Mouse (Mus musculus) embryonic facial prominence, embryonic 13.5 days (tissue): ENCODE measurements around the gene I0C0044D17Rik. TPM values are rescaled to one million over a fixed set of nuclear protein-coding genes. Genes with fewer than 3 reads are reported as not detected.

Source experiments
- ATAC-seq: fragments of 200-750 bp; cut with Nextera tagmentation; 2 replicates; pipeline ENCODE4 v1.8.0; 2017; ENCODE audit warnings: low read depth; ENCODE audit not compliant: insufficient number of reproducible peaks, insufficient read depth, low FRiP score, low TSS enrichment
- H3K27ac ChIP-seq: fragments of 300-500 bp; sonication (generic); 2 replicates; pipeline ENCODE4 v1.5.1; 2015; ENCODE audit warnings: moderate library complexity, mild to moderate bottlenecking, inconsistent platforms
- H3K27me3 ChIP-seq: fragments of 300-500 bp; sonication (generic); 2 replicates; pipeline ENCODE4 v1.6.1; 2015; ENCODE audit warnings: mild to moderate bottlenecking, inconsistent platforms
- H3K36me3 ChIP-seq: fragments of 300-500 bp; sonication (generic); 2 replicates; pipeline ENCODE4 v1.6.1; 2015; ENCODE audit warnings: mild to moderate bottlenecking, inconsistent platforms
- H3K4me1 ChIP-seq: fragments of 300-500 bp; sonication (generic); 2 replicates; pipeline ENCODE4 v1.6.1; 2015; ENCODE audit warnings: inconsistent platforms
- H3K4me2 ChIP-seq: fragments of 300-500 bp; sonication (generic); 2 replicates; pipeline ENCODE4 v1.6.1; 2015; ENCODE audit warnings: moderate library complexity, mild to moderate bottlenecking, inconsistent platforms
- H3K4me3 ChIP-seq: fragments of 300-500 bp; sonication (generic); 2 replicates; pipeline ENCODE4 v1.5.1; 2015; ENCODE audit warnings: mild to moderate bottlenecking, inconsistent platforms
- H3K9ac ChIP-seq: fragments of 300-500 bp; sonication (generic); 2 replicates; pipeline ENCODE4 v1.6.1; 2015; ENCODE audit warnings: mild to moderate bottlenecking, inconsistent platforms
- H3K9me3 ChIP-seq: fragments of 300-500 bp; sonication (generic); 2 replicates; pipeline ENCODE4 v1.6.1; 2016; ENCODE audit warnings: inconsistent platforms
- WGBS: fragments of 180-500 bp; shearing (Covaris S2); methylation state at CpG from one replicate; pipeline ENCODE4 v1.1.7; 2015; ENCODE audit warnings: mixed read lengths; 5-methylcytosine and 5-hydroxymethylcytosine counted together
- polyA plus RNA-seq: library from polyadenylated mRNA; unstranded; fragments of >200 nt; fragmentation: Nextera tagmentation; extraction: Ambion mirVana; gene quantifications from 2 replicates; pipeline ENCODE4 v1.2.1, GENCODE M21; 2015

Gene I0C0044D17Rik
- polyA plus RNA-seq, 1 experiment from 2014 or later: not detected

- H3K4me2 ChIP-seq: no peak overlapping the region
- no peak overlapping the region for H3K4me3 ChIP-seq
- H3K27me3 ChIP-seq: no peaks in the 10 kb centered on the region
- H3K27ac ChIP-seq: no peak overlapping the region
- WGBS: 84% methylated on average over 2 of the region's 2 CpGs
- H3K9me3 ChIP-seq: no peaks in the 10 kb centered on the region
- no peaks in the 10 kb centered on the region for H3K36me3 ChIP-seq
- ATAC-seq: no peak
- peaks cover 43% of the 10 kb centered on the region for H3K4me1 ChIP-seq
- no peak overlapping the region for H3K9ac ChIP-seq
Observed at GRCm38 (mm10) chr4:98795241-98795640, 28.4 kb downstream of the I0C0044D17Rik start.

- Histone ChIP-seq H3K4me1 (peaks cover 53% of the 10 kb centered on the region), H3K27ac (no peak overlapping the region), H3K4me3 (no peak overlapping the region), H3K27me3 (no peaks in the 10 kb centered on the region), H3K36me3 (no peaks in the 10 kb centered on the region), H3K4me2 (no peak overlapping the region), H3K9ac (no peak overlapping the region), H3K9me3 (no peaks in the 10 kb centered on the region)
- 92% methylated on average over 9 of the region's 9 CpGs for WGBS
- ATAC-seq: no peak
Observed at GRCm38 (mm10) chr4:98793486-98793885, 30.2 kb downstream of the I0C0044D17Rik start.

- H3K9me3 ChIP-seq: no peaks in the 10 kb centered on the region
- no peak overlapping the region for H3K4me3 ChIP-seq
- H3K36me3 ChIP-seq: no peaks in the 10 kb centered on the region
- no peak for ATAC-seq
- H3K4me1 ChIP-seq: peaks cover 44% of the 10 kb centered on the region
- H3K27me3 ChIP-seq: no peaks in the 10 kb centered on the region
- no peak overlapping the region for H3K9ac ChIP-seq
- 59% methylated on average over 1 of the region's 1 CpGs for WGBS
- H3K27ac ChIP-seq: peak overlapping the region; percentile 83
- no peak overlapping the region for H3K4me2 ChIP-seq
Observed at GRCm38 (mm10) chr4:98790721-98791120, 32.9 kb downstream of the I0C0044D17Rik start.

DNA sequence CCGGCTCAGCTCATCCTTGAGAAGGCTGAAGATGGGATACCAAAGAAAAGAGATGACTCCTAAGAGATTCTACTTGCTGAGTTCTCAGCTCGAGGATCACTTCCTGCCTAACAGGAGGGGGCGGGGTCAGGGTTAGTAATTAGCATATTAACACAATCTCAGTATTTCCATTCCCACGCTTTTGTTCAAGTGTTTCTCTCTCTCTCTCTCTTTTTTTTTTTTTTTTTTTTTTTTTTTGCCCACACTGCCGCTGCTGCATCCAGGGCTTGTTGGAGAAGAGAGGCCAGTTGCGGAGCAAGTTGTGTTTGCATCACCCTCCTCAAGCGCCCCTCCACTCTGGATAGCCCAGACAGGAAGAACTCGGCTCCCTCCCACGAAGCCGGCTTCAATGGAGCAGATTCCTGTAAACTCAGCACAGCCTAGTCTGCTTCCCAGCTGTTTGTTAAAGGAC lies 33.8 kb downstream of the I0C0044D17Rik start:
- no peaks in the 10 kb centered on the region for H3K27me3 ChIP-seq
- peak overlapping the region; percentile 12; the same call in 1 of the 2 replicates for H3K4me3 ChIP-seq
- H3K4me1 ChIP-seq: peaks cover 36% of the 10 kb centered on the region
- no peaks in the 10 kb centered on the region for H3K9me3 ChIP-seq
- peak overlapping the region; percentile 83 for H3K27ac ChIP-seq
- peaks cover 3% of the 10 kb centered on the region; the same call in 1 of the 2 replicates for H3K36me3 ChIP-seq
- 10% methylated on average over 10 of the region's 10 CpGs for WGBS
- H3K9ac ChIP-seq: peak overlapping the region; percentile 58; the same call in 1 of the 2 replicates
- peak overlapping the region; percentile 52 for H3K4me2 ChIP-seq
- peak; percentile 7; the same call in 1 of the 2 replicates for ATAC-seq

DNA sequence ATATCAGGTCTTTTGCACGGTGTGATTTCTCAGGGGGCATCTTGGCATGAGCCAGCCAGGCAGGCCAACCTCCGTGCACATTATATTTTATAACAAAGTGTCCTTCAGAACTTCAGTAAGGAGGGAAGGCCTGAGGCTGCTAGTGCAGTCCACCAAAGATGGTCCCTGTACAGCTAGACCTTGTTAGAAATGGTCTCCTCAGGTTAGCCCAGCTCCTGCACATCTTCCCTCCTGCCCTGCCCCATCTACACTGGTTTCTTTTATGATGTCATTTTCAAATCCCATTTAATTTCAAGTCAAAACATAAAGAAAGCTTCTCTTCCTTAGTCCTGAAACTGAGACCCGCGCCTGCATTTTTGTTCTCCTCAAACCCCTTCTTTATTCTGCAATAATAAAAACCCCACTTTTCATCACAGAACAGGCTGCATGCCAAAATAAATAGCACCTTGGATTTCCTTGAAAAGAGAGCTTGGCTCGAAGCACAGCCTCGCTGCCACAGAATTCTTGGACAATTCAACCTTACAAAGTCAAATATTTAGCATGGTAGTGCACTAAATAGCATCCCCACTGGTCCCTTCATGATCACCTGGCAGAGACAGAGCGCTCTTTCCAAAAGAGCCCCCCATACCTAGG lies 34.4 kb downstream of the I0C0044D17Rik start:
- Histone ChIP-seq H3K4me3 (peak overlapping the region; percentile 12; the same call in 1 of the 2 replicates), H3K27me3 (no peaks in the 10 kb centered on the region), H3K36me3 (peaks cover 9% of the 10 kb centered on the region), H3K27ac (peak overlapping the region; percentile 83), H3K9ac (peak overlapping the region; percentile 11; the same call in 1 of the 2 replicates), H3K4me1 (peaks cover 35% of the 10 kb centered on the region), H3K9me3 (no peaks in the 10 kb centered on the region), H3K4me2 (peak overlapping the region; percentile 52)
- peak; percentile 27; the same call in 1 of the 2 replicates for ATAC-seq
- WGBS: 55% methylated on average over 7 of the region's 7 CpGs

GRCm38 (mm10) chr4:98786281-98786680 lies 37.4 kb downstream of the I0C0044D17Rik start:
- ATAC-seq: no peak
- Histone ChIP-seq H3K4me1 (peaks cover 35% of the 10 kb centered on the region), H3K27ac (no peak overlapping the region), H3K36me3 (peaks cover 14% of the 10 kb centered on the region), H3K9me3 (no peaks in the 10 kb centered on the region), H3K27me3 (no peaks in the 10 kb centered on the region), H3K4me2 (no peak overlapping the region), H3K4me3 (no peak overlapping the region), H3K9ac (no peak overlapping the region)
- 53% methylated on average over 3 of the region's 3 CpGs for WGBS

- no peak overlapping the region for H3K27ac ChIP-seq
- no peak overlapping the region for H3K4me2 ChIP-seq
- no peaks in the 10 kb centered on the region for H3K9me3 ChIP-seq
- H3K9ac ChIP-seq: no peak overlapping the region
- ATAC-seq: no peak
- peaks cover 14% of the 10 kb centered on the region for H3K36me3 ChIP-seq
- H3K4me3 ChIP-seq: no peak overlapping the region
- 51% methylated on average over 8 of the region's 8 CpGs for WGBS
- H3K4me1 ChIP-seq: peaks cover 34% of the 10 kb centered on the region
- H3K27me3 ChIP-seq: no peaks in the 10 kb centered on the region
Observed at GRCm38 (mm10) chr4:98785851-98786250, 37.8 kb downstream of the I0C0044D17Rik start.

- H3K36me3 ChIP-seq: peaks cover 16% of the 10 kb centered on the region
- H3K4me2 ChIP-seq: peak overlapping the region; percentile 14
Observed at GRCm38 (mm10) chr4:98778219-98778618, 45.4 kb downstream of the I0C0044D17Rik start.

GRCm38 (mm10) chr4:98777464-98777863 lies 46.2 kb downstream of the I0C0044D17Rik start:
- H3K9me3 ChIP-seq: no peaks in the 10 kb centered on the region
- H3K4me3 ChIP-seq: no peak overlapping the region
- peak overlapping the region; percentile 55; the same call in 1 of the 2 replicates for H3K27ac ChIP-seq
- H3K27me3 ChIP-seq: no peaks in the 10 kb centered on the region
- H3K4me1 ChIP-seq: peaks cover 47% of the 10 kb centered on the region
- no peak overlapping the region for H3K4me2 ChIP-seq
- H3K9ac ChIP-seq: no peak overlapping the region
- peaks cover 23% of the 10 kb centered on the region for H3K36me3 ChIP-seq
- ATAC-seq: no peak
- 67% methylated on average over 6 of the region's 6 CpGs for WGBS

More at GRCm38 (mm10) chr4:98778219-98778618, 45.4 kb downstream of the I0C0044D17Rik start:
- ATAC-seq: no peak
- H3K9ac ChIP-seq: 0 out of 2 replicates have a peak overlapping the region, but pooled peaks have one; percentile 11
- WGBS: 14% methylated on average over 16 of the region's 16 CpGs
- H3K4me1 ChIP-seq: peaks cover 47% of the 10 kb centered on the region
- no peaks in the 10 kb centered on the region for H3K9me3 ChIP-seq
- no peak overlapping the region for H3K4me3 ChIP-seq
- H3K27ac ChIP-seq: no peak overlapping the region
- H3K27me3 ChIP-seq: no peaks in the 10 kb centered on the region

DNA sequence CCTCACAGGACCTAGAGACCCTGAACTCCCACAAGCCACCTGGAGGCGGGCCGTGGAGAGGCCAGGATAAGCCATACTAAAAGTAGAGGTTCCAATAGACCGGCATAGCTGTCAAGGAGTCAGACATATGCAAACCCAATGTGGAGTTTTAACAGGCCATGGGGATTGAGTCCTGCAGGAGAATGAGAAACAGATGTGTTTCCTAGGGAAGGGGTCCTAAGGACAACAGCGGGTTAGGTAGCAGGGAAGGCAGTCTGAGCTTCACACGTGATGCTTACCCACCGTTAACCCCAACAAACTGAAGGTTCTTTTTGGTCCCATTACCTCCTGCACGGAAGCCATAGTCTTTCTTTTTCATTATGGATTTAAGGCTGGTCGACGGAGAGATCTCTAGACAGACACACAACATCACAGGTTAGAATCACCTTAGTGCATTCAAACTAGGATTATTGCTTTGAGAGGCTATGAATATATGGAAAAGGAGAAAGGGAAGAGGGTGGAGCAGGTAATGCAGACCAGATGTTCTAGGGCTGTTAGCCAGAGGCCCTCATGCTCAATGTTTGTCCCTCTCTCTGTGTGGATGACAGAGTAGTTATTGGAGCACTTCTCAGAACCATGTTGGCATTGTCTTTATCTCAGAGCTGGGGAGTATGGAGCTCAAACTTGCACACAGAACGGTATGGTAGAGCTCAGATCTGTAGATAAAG lies 46.8 kb downstream of the I0C0044D17Rik start:
- Histone ChIP-seq H3K4me1 (peaks cover 47% of the 10 kb centered on the region), H3K27ac (peak overlapping the region; percentile 55), H3K4me2 (no peak overlapping the region), H3K9ac (no peak overlapping the region), H3K4me3 (no peak overlapping the region), H3K27me3 (no peaks in the 10 kb centered on the region), H3K36me3 (peaks cover 28% of the 10 kb centered on the region), H3K9me3 (no peaks in the 10 kb centered on the region)
- WGBS: 35% methylated on average over 10 of the region's 10 CpGs
- 0 out of 2 replicates have a peak, but pooled peaks have one; percentile 26 for ATAC-seq

DNA sequence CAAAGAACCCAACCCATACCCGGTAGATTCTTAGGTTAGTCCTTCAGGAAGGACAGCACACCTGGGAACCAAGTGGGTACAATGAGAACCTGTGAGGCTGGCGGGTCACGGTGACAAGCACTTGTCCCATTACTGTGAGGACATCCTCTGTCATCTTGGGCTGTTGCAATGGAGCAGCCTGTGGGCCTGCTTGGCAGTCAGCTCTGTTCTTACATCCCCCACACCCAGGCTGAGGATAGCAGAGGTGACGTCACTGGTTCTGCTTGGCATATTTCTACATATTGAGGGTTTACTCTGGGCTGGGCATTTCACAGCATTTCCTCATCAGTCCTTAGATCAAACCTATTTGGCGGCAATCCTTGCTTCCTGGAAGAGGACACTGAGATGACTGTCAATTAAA lies 49.9 kb downstream of the I0C0044D17Rik start:
- Histone ChIP-seq H3K4me3 (no peak overlapping the region), H3K4me2 (no peak overlapping the region), H3K27me3 (no peaks in the 10 kb centered on the region), H3K27ac (no peak overlapping the region), H3K9me3 (no peaks in the 10 kb centered on the region), H3K36me3 (peaks cover 45% of the 10 kb centered on the region), H3K9ac (no peak overlapping the region), H3K4me1 (peaks cover 26% of the 10 kb centered on the region)
- no peak for ATAC-seq
- WGBS: 94% methylated on average over 5 of the region's 5 CpGs
